Mouse (Mus musculus): ENCODE results near the gene Map6. TPM values are rescaled to one million over a fixed set of nuclear protein-coding genes. Genes with fewer than 3 reads are reported as not detected.

The Map6 gene
- total RNA-seq, 2 experiments from 2014 or later: 4.7 to 5.7 TPM

- DNase-seq (ENCODE audit: low spot score): no peak
These were observed 45.5 kb downstream of the Map6 start for GRCm38 (mm10) chr7:99312671-99313143.

GRCm38 (mm10) chr7:99313253-99313652 lies 46.0 kb downstream of the Map6 start:
- DNase-seq (ENCODE audit: low spot score): no peak

GRCm38 (mm10) chr7:99314565-99314964 lies 47.3 kb downstream of the Map6 start:
- no peak for DNase-seq (ENCODE audit: low spot score)

GRCm38 (mm10) chr7:99316207-99316606 lies 49.0 kb downstream of the Map6 start:
- no peak for DNase-seq (ENCODE audit: low spot score)

- no peak for DNase-seq (ENCODE audit: low spot score)
These were observed 50.2 kb downstream of the Map6 start for GRCm38 (mm10) chr7:99317475-99317874.

- DNase-seq (ENCODE audit: low spot score): no peak
These were observed 53.3 kb downstream of the Map6 start for GRCm38 (mm10) chr7:99320524-99320923.

- no peak for DNase-seq (ENCODE audit: low spot score)
These were observed 55.6 kb downstream of the Map6 start for GRCm38 (mm10) chr7:99322691-99323320.

GRCm38 (mm10) chr7:99323321-99323700 lies 56.1 kb downstream of the Map6 start:
- DNase-seq (ENCODE audit: low spot score): no peak

GRCm38 (mm10) chr7:99324810-99325209 lies 57.6 kb downstream of the Map6 start:
- no peak for DNase-seq (ENCODE audit: low spot score)

- DNase-seq (ENCODE audit: low spot score): peak; percentile 36
These were observed 58.9 kb downstream of the Map6 start for GRCm38 (mm10) chr7:99326128-99326527.

GRCm38 (mm10) chr7:99328847-99329246 lies 61.6 kb downstream of the Map6 start:
- DNase-seq (ENCODE audit: low spot score): no peak

GRCm38 (mm10) chr7:99330012-99330411 lies 62.8 kb downstream of the Map6 start:
- no peak for DNase-seq (ENCODE audit: low spot score)

GRCm38 (mm10) chr7:99332774-99333480 lies 65.7 kb downstream of the Map6 start:
- DNase-seq (ENCODE audit: low spot score): peak; percentile 89

GRCm38 (mm10) chr7:99340736-99341135 lies 73.5 kb downstream of the Map6 start:
- DNase-seq (ENCODE audit: low spot score): no peak

- no peak for DNase-seq (ENCODE audit: low spot score)
These were observed 76.3 kb downstream of the Map6 start for GRCm38 (mm10) chr7:99343577-99343976.

GRCm38 (mm10) chr7:99347268-99347667 lies 80.0 kb downstream of the Map6 start:
- DNase-seq (ENCODE audit: low spot score): no peak

GRCm38 (mm10) chr7:99348883-99349282 lies 81.6 kb downstream of the Map6 start:
- no peak for DNase-seq (ENCODE audit: low spot score)

- DNase-seq (ENCODE audit: low spot score): no peak
These were observed 82.8 kb downstream of the Map6 start for GRCm38 (mm10) chr7:99349782-99350720.

GRCm38 (mm10) chr7:99351104-99351801 lies 84.0 kb downstream of the Map6 start:
- peak; percentile 36 for DNase-seq (ENCODE audit: low spot score)

GRCm38 (mm10) chr7:99351802-99352517 lies 84.7 kb downstream of the Map6 start:
- DNase-seq (ENCODE audit: low spot score): no peak
